Mouse (Mus musculus) kidney, adult 8-10 months (tissue): ENCODE data around the gene Fgd5.
"Not testable (repeated sequence)": the region's sequence is repeated elsewhere in the genome, so short reads cannot be mapped to it uniquely, and the experiment has no call there.

ENCODE experiments used
- DNase-seq, 2 experiments: peaks; one replicate each; pipeline ENCODE4 v3.0.0; 2022

The Fgd5 gene

GRCm38 (mm10) chr6:92071121-92071839 lies 92.6 kb downstream of the Fgd5 start:
- DNase-seq = peak; percentile 74 to 75

GRCm38 (mm10) chr6:92080730-92081129 lies 102.1 kb downstream of the Fgd5 start:
- no peak for DNase-seq

DNA sequence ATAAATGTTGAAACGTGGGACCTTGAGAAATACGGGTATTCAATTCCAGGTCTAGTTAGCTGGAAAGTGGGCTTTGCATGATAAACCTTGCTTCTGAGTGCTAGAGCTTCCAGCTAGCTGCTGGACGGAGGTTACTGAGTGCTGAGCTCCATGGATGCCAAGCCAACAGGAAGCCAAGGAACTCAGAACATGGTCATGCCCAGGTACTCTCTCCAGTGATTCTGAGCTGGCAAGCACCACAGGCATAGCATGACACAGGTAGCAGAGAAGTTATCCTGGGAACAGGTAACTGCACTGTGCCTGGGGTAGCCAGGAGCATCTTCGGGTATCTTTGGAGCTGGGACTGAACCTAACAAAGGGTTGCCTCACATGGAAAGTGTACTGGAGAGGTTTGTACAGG lies 104.1 kb downstream of the Fgd5 start:
- no peak for DNase-seq

GRCm38 (mm10) chr6:92084932-92085331 lies 106.3 kb downstream of the Fgd5 start:
- DNase-seq = no peak

- not testable (repeated sequence) for DNase-seq
These were observed 110.5 kb downstream of the Fgd5 start for GRCm38 (mm10) chr6:92089141-92089540.

DNA sequence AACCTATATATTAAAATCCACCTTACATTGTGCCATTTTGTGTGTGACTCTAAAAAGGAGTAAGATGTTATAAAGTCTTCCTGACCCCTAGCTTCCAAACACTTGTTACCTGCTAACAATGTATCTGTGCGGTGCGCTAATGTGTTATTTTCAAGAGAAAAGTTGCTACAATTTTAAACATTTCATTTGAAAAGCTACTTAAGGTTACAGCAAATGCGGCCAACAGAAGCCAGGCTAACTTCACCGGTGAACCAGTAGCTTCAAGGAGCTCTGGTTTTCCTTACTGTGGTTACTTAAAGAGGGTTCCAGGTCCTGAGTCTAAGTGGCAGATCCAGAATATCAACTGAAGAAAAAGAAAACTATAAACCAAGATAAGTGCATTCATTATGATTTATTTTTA lies 111.3 kb downstream of the Fgd5 start:
- no peak for DNase-seq

GRCm38 (mm10) chr6:92090497-92090896 lies 111.8 kb downstream of the Fgd5 start:
- no peak for DNase-seq

DNA sequence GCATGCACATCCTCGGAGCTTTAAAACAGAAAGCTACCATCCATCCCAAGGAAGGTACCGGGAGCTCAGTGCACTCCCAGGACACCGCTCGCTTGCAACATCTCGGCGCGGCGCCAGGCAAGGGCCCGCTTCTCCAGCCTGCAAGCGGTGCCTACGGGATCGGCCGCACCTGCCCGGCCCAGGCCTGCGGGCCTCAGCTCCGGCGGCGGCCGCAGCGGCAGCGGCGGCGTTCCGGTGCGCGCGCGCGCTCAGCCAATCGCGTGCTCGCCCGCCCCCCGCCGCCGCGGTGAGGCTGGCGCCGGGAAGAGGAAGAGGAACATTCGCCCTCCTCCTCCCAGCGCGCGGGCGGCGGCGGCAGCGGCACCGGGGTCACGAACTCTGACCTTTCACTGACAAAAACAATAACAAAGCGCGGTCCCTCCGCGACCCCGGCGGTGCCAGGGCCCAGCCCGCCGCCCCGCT lies 112.5 kb downstream of the Fgd5 start, which contains the start of gene Nr2c2:
Nr2c2 (plus strand) TSS at position 261 of the 462 bp plus-strand sequence.
- DNase-seq = peak; percentile 82

DNA sequence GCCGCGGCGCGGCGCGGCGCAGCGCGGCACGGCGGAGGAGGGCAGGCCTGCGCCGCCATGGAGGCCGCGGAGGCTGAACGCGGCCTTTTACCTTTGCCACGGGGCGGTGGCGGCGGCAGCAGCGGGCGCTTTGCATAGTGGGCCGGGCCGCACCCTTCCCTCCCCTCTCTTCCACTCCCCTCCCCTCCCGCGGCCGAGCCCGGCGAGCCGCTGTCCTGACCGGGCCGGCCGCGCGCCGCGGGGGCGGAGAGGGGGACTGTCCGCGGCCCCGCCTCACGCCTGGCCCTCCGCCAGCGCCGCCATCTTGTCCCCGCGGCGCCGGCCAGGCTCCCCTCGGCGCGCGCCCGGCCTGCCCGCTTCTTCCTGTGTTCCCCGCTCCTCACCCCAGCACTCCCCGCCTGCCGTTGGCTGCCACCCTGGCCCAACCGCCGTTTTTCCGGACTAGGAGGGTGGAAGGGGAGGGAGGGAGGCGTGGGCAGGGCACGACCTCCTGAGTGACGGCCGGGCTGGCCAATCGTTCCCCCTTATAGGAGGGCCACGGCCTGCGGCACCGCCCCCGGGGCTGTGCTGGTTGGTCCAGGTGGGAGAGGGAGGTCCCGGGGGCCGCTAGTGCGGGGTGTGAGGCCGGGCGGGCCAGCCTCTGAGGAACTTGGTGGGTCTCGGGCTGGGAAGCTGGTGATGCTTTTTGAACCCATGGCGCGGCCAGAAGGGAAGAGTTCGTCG lies 113.2 kb downstream of the Fgd5 start:
- peak; percentile 99 to 100 for DNase-seq

- no peak for DNase-seq
These were observed 114.1 kb downstream of the Fgd5 start for GRCm38 (mm10) chr6:92092737-92093136.

DNA sequence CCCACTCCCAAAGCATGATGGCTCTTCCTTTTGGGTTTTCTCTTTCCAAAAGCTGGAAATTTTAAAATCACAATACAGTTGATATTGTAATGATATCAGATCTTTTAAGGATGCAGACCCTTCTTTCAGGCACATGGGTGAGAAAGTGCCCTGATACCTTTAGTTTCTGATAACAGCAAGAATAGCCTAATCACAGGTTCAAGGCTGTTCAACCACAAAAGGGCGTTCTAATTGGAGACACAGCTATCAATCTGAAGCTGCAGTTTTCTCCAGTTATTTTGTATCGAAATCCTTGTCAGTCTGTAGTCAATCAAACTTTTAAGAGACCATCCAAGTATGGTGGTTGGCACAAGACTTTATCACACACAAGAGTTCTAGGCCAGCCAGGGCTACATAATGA lies 115.2 kb downstream of the Fgd5 start:
- DNase-seq = no peak

- DNase-seq = no peak
These were observed 122.1 kb downstream of the Fgd5 start for GRCm38 (mm10) chr6:92100679-92101360.

GRCm38 (mm10) chr6:92124547-92124946 lies 145.9 kb downstream of the Fgd5 start:
- DNase-seq = no peak
